8 mouse cellular contexts compared by ENCODE assay signal in the genomic region with DNA sequence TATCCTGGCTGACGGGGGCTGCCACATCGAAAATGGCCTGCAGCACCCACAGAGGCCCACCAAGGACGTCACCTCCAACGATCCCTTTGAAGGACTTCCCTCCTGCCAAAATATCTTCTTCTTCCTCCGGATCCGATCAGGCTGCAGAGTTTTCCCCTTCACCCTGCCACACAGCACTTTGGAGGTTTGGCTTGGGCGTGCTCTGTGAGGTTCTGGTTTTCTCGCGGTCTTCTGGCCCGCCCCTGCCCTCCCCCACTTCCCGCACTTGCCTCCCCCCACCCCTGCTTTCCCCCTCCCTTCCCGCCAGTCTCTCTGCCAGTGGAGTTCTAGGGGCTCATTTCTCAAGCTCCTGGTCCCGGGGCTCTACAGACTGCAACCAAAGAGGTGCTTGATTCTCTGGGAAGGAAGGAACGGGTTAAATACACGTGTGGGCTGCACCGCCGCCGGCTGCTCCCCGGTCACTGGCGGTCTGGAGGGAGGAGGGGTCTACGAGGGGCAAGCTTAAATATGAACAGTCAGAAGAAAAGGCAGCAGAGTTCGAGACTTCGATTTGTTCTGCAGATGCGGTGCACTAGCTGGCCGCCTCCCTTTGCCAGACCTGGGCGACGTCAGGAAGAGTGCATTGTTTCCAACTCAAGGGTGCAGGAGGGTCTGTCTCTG. TPM values are rescaled to one million over a fixed set of nuclear protein-coding genes. Genes with fewer than 3 reads are reported as not detected.
DNase-seq lines count a peak whose midpoint lies in the region; ATAC-seq lines count a peak whose summit lies in the region.

TSS of gene Ntf3 (minus strand) at position 363 of the 660 bp plus-strand sequence.

- peaks cover 54% of the 10 kb centered on the region for H3K4me1 ChIP-seq in embryonic facial prominence, embryonic 15.5 days
- peaks cover 49% of the 10 kb centered on the region for H3K4me1 ChIP-seq in hindbrain, embryonic 13.5 days (replicated peaks)
- H3K4me1 ChIP-seq in midbrain, embryonic 15.5 days = peaks cover 41% of the 10 kb centered on the region

- DNase-seq in gastrocnemius, postnatal 14 days = peak; percentile 15
- no peak for DNase-seq in gastrocnemius, postnatal 36 days
- DNase-seq in right cerebral cortex, adult 2 months (ENCODE audit: low spot score in 2 of 2) = no peak
- no peak for DNase-seq in right cerebral cortex, postnatal 25 days
- DNase-seq in adrenal gland, adult 2 months = no peak

- peak within 1 kb of the TSS; percentile 85 for H3K4me2 ChIP-seq in embryonic facial prominence, embryonic 15.5 days (replicated peaks)
- peak within 1 kb of the TSS; percentile 57 for H3K4me2 ChIP-seq in hindbrain, embryonic 13.5 days
- H3K4me2 ChIP-seq in midbrain, embryonic 15.5 days = peak within 1 kb of the TSS; percentile 57

- intact Hi-C loops in gastrocnemius, postnatal 14 days (cut with DNase I; ENCODE audit: low total_unique reads) = loop anchor here (5.0 to 10.0 kb wide), 3 partner anchors 122 to 294 kb away; no protein-coding TSS in a partner anchor
- intact Hi-C loops in gastrocnemius, postnatal 36 days (cut with DNase I) = loop anchor here (5.0 kb wide), 1 partner anchor 544 kb away; no protein-coding TSS in a partner anchor

- no peaks in the 10 kb centered on the region for H3K9me3 ChIP-seq in embryonic facial prominence, embryonic 15.5 days (replicated peaks)
- no peaks in the 10 kb centered on the region for H3K9me3 ChIP-seq in hindbrain, embryonic 13.5 days
- H3K9me3 ChIP-seq in midbrain, embryonic 15.5 days = no peaks in the 10 kb centered on the region

- H3K9ac ChIP-seq in embryonic facial prominence, embryonic 15.5 days = peak within 1 kb of the TSS; percentile 15; the same call in 1 of the 2 replicates
- 0 out of 2 replicates have a peak within 1 kb of the TSS, but pooled peaks have one; percentile 30 for H3K9ac ChIP-seq in hindbrain, embryonic 13.5 days
- H3K9ac ChIP-seq in midbrain, embryonic 15.5 days = peak within 1 kb of the TSS; percentile 28; the same call in 1 of the 2 replicates

- H3K36me3 ChIP-seq in embryonic facial prominence, embryonic 15.5 days = no peaks in the 10 kb centered on the region
- H3K36me3 ChIP-seq in hindbrain, embryonic 13.5 days = no peaks in the 10 kb centered on the region
- H3K36me3 ChIP-seq in midbrain, embryonic 15.5 days (replicated peaks) = no peaks in the 10 kb centered on the region

- no peaks in the 10 kb centered on the region; the same call in 1 of the 2 replicates for H3K27me3 ChIP-seq in embryonic facial prominence, embryonic 15.5 days
- H3K27me3 ChIP-seq in hindbrain, embryonic 13.5 days = peaks cover 69% of the 10 kb centered on the region
- H3K27me3 ChIP-seq in midbrain, embryonic 15.5 days (replicated peaks) = peaks cover 51% of the 10 kb centered on the region

- 0 out of 2 replicates have a peak, but pooled peaks have one; percentile 9 for ATAC-seq in embryonic facial prominence, embryonic 15.5 days (ENCODE audit: insufficient number of reproducible peaks, low FRiP score, low TSS enrichment, low read depth)
- no peak for ATAC-seq in hindbrain, embryonic 13.5 days (ENCODE audit: low FRiP score)
- no peak for ATAC-seq in midbrain, embryonic 15.5 days (replicated peaks)

- peak within 1 kb of the TSS; percentile 57 for H3K4me3 ChIP-seq in embryonic facial prominence, embryonic 15.5 days (replicated peaks)
- peak within 1 kb of the TSS; percentile 33 for H3K4me3 ChIP-seq in hindbrain, embryonic 13.5 days
- peak within 1 kb of the TSS; percentile 33 for H3K4me3 ChIP-seq in midbrain, embryonic 15.5 days

- H3K27ac ChIP-seq in embryonic facial prominence, embryonic 15.5 days (replicated peaks) = peak within 1 kb of the TSS; percentile 71
- H3K27ac ChIP-seq in hindbrain, embryonic 13.5 days = no peak within 1 kb of the TSS
- H3K27ac ChIP-seq in midbrain, embryonic 15.5 days = no peak within 1 kb of the TSS

- under 1% methylated on average over 27 of the region's 27 CpGs for WGBS in embryonic facial prominence, embryonic 15.5 days
- WGBS in hindbrain, embryonic 13.5 days = under 1% methylated on average over 27 of the region's 27 CpGs
- under 1% methylated on average over 26 of the region's 27 CpGs for WGBS in midbrain, embryonic 15.5 days

RNA-seq across cellular contexts. Expression of gene Ntf3, which starts in this region (rescaled TPM):
- total RNA-seq in gastrocnemius, postnatal 14 days (2021) = 1 to 10 TPM; 2.3 TPM
- 1 to 10 TPM; 1.5 to 1.6 TPM for total RNA-seq in gastrocnemius, postnatal 36 days (2021)
- polyA plus RNA-seq in embryonic facial prominence, embryonic 15.5 days (2015; fragmentation: Nextera tagmentation; extraction: Ambion mirVana) = 18.7 and 18.9 TPM in 2 replicates
- 1.0 and 1.2 TPM in 2 replicates for polyA plus RNA-seq in hindbrain, embryonic 13.5 days (2015; fragmentation: Nextera tagmentation; extraction: Ambion mirVana)
- polyA plus RNA-seq in midbrain, embryonic 15.5 days (2015; fragmentation: Nextera tagmentation; extraction: Ambion mirVana) = 1.3 and 2.3 TPM in 2 replicates
- total RNA-seq in adrenal gland, adult 2 months (2021) = 1 to 10 TPM; 2.2 to 3.2 TPM
- 0.82 and 1.0 TPM in 2 replicates for polyA plus RNA-seq in adrenal gland, adult 2 months (2012; rRNA removed)
